Mouse (Mus musculus): ENCODE measurements around the gene Frrs1l.

Gene Frrs1l

DNA sequence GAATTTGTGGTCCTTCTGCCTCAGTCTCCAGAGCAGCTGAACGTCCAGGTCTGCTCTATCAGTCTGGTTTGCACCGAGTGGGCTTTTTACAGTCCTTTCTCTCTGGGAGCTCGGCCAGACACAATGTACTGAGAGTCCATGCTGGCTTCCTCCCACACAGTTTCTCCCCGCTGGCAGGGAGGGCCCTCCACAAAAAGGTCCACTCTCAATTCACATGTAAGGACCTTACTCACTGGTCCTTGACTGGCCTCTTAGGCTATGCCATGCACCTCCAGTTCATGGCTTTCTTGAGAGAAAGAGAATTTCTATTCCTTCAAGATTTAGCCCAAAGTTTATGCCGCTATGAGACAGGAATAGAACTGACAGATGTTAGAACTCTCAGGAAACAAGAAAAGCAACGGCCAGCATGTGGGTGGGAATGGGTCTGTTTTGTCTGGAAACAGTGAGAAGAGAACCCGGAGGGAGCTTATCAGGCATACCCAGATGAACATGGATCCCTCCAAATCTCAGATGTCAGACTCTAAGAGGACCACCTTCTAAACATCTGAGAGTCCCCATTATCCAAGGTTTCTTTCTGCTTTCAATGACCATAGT, 24.5 kb downstream of the Frrs1l start:
- DNase-seq (ENCODE audit: inconsistent ontology term) = no peak

- no peak for DNase-seq (ENCODE audit: inconsistent ontology term)
These were observed 26.5 kb downstream of the Frrs1l start for GRCm38 (mm10) chr4:56963687-56964086.

DNA sequence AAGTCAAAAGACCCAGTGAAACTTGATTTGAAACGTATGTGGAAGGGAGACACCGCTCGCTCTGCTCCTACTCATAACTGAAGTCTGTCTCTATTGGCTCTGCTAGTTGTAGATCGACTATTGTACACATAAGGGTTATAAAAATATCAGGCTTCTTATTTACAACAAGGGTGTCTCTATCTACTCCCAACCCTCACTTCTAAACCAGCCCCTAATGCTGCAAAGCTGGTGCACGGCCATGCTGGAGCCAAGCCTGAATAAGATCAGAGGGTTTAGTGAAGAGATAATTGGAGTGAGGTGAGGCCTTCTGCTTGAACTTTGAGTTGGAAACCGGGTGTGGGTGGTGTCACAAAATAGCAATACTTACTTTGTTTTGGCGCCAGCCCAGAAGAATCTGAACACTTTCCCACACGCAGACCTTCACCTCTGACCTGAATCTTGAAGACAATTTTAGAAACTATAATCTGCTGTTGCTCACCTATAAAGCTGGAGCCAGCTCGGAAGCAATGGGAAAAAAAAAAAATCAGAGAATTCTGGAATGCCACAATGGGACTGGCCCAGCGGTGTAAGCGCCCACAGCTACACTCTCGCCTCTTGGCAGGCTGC, 28.8 kb downstream of the Frrs1l start:
- no peak for DNase-seq (ENCODE audit: inconsistent ontology term)

GRCm38 (mm10) chr4:56957518-56957917, 32.7 kb downstream of the Frrs1l start:
- DNase-seq (ENCODE audit: inconsistent ontology term) = no peak

DNA sequence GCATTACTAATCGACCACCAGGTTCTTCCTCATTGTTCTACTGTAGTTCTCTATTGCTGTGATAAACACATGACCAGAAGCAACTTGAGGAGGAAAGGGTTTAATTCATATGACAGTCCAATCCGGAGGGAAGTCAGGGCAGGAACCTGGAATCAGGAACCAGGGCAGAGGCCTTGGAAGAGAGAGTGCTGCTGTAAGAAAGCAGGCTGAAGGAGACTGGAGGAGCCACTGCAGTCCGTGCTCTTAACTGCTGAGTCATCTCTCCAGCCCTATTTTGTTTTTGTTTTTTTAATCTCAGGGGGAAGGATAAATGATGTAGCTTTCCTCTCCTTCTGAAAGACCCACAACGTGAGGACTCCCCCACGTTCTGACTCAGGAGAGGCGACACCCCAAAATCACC, 37.0 kb downstream of the Frrs1l start:
- DNase-seq (ENCODE audit: inconsistent ontology term) = no peak

DNA sequence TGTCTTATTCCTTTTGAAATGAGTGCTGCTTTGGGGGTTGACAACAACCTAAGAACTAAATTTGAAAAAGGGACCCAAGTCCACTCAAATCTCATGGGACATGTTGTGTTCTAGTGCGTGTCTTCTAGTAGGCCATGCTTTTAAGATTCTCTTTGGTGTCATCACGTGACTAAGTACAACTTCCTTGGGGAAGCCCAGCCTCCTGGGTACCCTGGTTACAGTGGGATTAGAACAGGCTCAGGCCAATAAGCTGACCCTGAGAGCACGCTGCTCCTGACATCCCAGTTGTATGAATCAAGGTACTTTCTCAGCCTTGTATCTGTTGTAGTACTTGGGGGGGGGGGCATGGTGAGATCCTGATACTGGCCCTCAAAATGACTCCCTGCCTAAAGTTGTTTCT, 38.5 kb downstream of the Frrs1l start:
- DNase-seq (ENCODE audit: inconsistent ontology term) = no peak

DNA sequence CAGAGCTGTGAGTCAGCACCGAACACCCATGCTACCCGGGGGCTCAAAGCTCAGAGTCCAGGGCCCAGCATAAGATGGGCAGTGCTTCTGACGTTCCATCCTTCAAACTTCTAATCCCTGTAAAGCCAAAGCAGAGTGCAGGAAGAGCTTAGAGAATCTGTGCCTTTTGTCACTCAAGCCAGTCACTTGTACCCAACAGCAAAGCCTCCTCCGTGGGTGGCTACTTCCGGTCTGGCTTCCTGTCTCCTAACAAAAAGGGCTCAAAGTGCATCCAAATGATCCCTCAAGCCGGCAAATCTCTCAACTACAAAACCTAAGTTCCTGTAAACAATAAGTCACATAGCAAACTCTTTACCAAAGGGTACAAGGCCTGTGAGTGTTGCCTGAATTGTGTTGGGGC, 40.7 kb downstream of the Frrs1l start:
- DNase-seq (ENCODE audit: inconsistent ontology term) = no peak

GRCm38 (mm10) chr4:56946641-56947640, 43.2 kb downstream of the Frrs1l start, which contains the start of gene Tmem245:
Gene Tmem245 (minus strand): TSS chr4:56947437.
- peak; percentile 94 for DNase-seq (ENCODE audit: inconsistent ontology term)

DNA sequence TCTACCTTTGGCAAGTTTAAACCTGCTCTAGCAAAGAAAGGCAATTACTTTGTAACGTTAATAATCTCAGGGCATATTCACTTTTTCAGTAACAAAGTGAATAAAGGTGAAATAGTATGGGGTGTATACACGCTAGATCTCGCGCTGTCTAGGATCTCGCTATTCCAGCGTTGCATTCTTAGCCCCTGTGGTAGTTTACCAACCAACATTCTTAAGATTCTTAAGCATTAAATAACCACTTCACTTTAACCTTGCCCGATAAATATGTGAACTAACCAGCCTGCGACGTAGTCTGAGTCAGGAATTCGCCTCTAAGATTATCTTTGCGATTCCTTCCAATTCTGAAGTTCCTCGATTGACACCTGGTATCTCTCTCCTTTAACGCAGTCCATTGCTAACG, 44.0 kb downstream of the Frrs1l start:
- no peak for DNase-seq (ENCODE audit: inconsistent ontology term)

GRCm38 (mm10) chr4:56944286-56944685, 45.9 kb downstream of the Frrs1l start:
- DNase-seq (ENCODE audit: inconsistent ontology term) = peak; percentile 88

GRCm38 (mm10) chr4:56943258-56943657, 46.9 kb downstream of the Frrs1l start:
- DNase-seq (ENCODE audit: inconsistent ontology term) = no peak

GRCm38 (mm10) chr4:56942567-56942966, 47.6 kb downstream of the Frrs1l start:
- no peak for DNase-seq (ENCODE audit: inconsistent ontology term)

GRCm38 (mm10) chr4:56941481-56941880, 48.7 kb downstream of the Frrs1l start:
- no peak for DNase-seq (ENCODE audit: inconsistent ontology term)

DNA sequence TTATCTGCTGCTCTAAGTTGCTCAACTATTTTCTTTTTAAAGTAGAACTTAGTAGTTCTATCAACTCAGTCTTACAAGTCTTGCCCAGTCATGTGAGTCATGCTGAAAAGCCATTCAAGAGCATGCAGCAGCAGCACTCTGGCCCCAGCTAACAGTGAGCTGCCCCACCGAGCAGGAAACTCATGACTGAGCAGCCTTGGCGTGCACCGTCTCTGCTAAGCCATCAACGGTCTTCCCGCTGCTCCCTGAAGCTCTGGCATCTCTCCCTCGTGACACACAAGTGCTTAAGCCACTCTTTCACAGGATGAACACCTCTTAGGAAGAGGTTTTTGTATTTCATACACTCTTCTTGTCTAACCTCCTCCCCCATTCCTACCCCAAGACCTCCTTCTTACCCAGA, 53.1 kb downstream of the Frrs1l start:
- peak; percentile 58 for DNase-seq (ENCODE audit: inconsistent ontology term)

DNA sequence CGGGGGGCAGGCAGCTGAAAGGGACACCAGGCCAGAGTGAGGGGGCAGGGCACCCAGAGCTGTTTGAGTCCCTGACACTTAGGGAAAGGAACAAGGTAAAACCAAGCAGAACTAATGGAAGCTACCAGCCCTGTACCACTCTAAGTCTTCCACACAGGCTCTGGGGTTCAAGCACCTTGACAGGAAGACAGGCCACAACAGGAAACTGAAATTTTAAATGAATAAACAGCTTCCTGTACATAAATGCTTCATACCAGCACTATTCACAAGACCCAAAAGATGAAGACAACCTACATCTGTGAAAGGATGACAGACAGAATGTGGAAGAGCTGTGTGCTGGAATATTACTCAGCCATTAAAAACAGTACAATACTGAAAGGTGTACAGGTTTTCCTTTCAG, 54.9 kb downstream of the Frrs1l start:
- DNase-seq (ENCODE audit: inconsistent ontology term) = no peak

GRCm38 (mm10) chr4:56933154-56933553, 57.0 kb downstream of the Frrs1l start:
- no peak for DNase-seq (ENCODE audit: inconsistent ontology term)

GRCm38 (mm10) chr4:56932096-56932495, 58.1 kb downstream of the Frrs1l start:
- DNase-seq (ENCODE audit: inconsistent ontology term) = peak; percentile 27

GRCm38 (mm10) chr4:56930312-56930711, 59.9 kb downstream of the Frrs1l start:
- DNase-seq (ENCODE audit: inconsistent ontology term) = no peak

GRCm38 (mm10) chr4:56926971-56927370, 63.2 kb downstream of the Frrs1l start:
- no peak for DNase-seq (ENCODE audit: inconsistent ontology term)

- DNase-seq (ENCODE audit: inconsistent ontology term) = no peak
These were observed 68.0 kb downstream of the Frrs1l start for GRCm38 (mm10) chr4:56922229-56922628.

- no peak for DNase-seq (ENCODE audit: inconsistent ontology term)
These were observed 74.4 kb downstream of the Frrs1l start for GRCm38 (mm10) chr4:56915732-56916325.

DNA sequence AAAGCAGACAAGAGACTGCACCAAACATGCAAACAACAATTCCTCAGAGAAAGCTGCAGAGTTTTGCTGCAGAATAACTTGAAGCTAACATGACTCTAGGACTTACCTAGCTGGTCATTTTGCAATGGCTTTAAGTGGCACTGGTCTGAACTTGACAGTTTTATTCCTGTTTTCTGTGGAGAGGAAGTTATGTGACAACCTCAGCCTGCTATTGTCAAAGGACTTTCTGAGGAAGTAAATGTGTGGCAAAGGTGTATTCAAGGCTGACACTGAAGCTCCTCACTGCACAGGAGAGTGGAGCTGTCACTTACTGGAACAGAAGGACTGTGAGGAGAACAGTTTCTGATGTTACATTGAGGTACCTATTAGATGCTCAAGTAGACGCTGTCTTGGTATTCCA, 75.4 kb downstream of the Frrs1l start:
- DNase-seq (ENCODE audit: inconsistent ontology term) = no peak
